ENCODE assay signal across 9 mouse cellular contexts in the genomic region with DNA sequence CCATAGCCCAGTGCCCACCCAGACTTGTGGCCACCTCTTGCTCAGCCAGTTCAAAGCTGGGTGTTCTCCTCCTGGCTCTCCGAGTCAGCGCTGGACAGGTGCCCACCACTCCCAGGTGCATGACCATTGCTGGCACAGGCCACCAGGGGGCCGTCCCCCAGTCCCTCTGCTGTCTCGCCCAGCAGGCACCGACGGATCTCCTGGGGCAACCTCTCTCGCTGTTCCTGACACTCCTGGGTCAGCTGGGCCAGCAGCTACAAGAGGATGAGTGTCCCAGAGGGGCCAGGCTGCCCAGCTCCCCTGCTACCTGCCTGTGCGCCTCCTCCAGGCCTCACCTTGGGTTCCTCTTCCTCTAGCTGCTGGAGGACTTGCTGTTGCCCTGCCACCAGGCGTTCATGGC. TPM values are rescaled to one million over a fixed set of nuclear protein-coding genes. Genes with fewer than 3 reads are reported as not detected.
A peak's percentile ranks its signal among the peaks of the same experiment; 100 is the strongest.
DNase-seq lines count a peak whose midpoint lies in the region; ATAC-seq and TF ChIP-seq lines count a peak whose summit lies in the region.
"Had no signal": no experiment of that assay in that cellular context is flagged by ENCODE, and none has a peak within 500 bp of the region (broad histone marks: within the 10 kb centered on the region; RNA-seq: fewer than 3 reads in every experiment).

No protein-coding gene starts in this region.

- no peaks in the 10 kb centered on the region for H3K9me3 ChIP-seq in midbrain, postnatal 0 days (ENCODE audit: low read length)
- H3K9me3 ChIP-seq in midbrain, embryonic 13.5 days = no peaks in the 10 kb centered on the region
- no peaks in the 10 kb centered on the region for H3K9me3 ChIP-seq in intestine, embryonic 16.5 days (ENCODE audit: control insufficient read depth, low read length)
- H3K9me3 ChIP-seq in stomach, embryonic 16.5 days (replicated peaks; ENCODE audit: control insufficient read depth, low read length) = no peaks in the 10 kb centered on the region
- H3K9me3 ChIP-seq: embryonic facial prominence, embryonic 15.5 days had no signal

- WGBS in cerebellum, adult 2 months = 37% methylated on average over 9 of the region's 9 CpGs
- WGBS in midbrain, postnatal 0 days = 57% methylated on average over 9 of the region's 9 CpGs
- WGBS in midbrain, embryonic 13.5 days = 57% methylated on average over 9 of the region's 9 CpGs
- 45% methylated on average over 9 of the region's 9 CpGs for WGBS in intestine, embryonic 16.5 days
- 58% methylated on average over 9 of the region's 9 CpGs for WGBS in stomach, embryonic 16.5 days

- H3K9ac ChIP-seq in midbrain, postnatal 0 days (replicated peaks; ENCODE audit: low read length, poor library complexity, severe bottlenecking) = no peak overlapping the region
- no peak overlapping the region for H3K9ac ChIP-seq in midbrain, embryonic 13.5 days (replicated peaks)
- H3K9ac ChIP-seq in intestine, embryonic 16.5 days (ENCODE audit: low read depth, low read length) = 0 out of 2 replicates have a peak overlapping the region, but pooled peaks have one; percentile 11
- H3K9ac ChIP-seq in stomach, embryonic 16.5 days (ENCODE audit: low read length) = 0 out of 2 replicates have a peak overlapping the region, but pooled peaks have one; percentile 27
- H3K9ac ChIP-seq: embryonic facial prominence, embryonic 15.5 days had no signal

- no peaks in the 10 kb centered on the region for H3K27me3 ChIP-seq in cerebellum, adult 2 months (ENCODE audit: control insufficient read depth, insufficient read depth, low read length)
- no peaks in the 10 kb centered on the region for H3K27me3 ChIP-seq in midbrain, postnatal 0 days (ENCODE audit: insufficient read depth, low read length)
- H3K27me3 ChIP-seq in midbrain, embryonic 13.5 days = no peaks in the 10 kb centered on the region
- H3K27me3 ChIP-seq in intestine, embryonic 16.5 days (replicated peaks; ENCODE audit: control insufficient read depth, insufficient read depth, low read length) = no peaks in the 10 kb centered on the region
- H3K27me3 ChIP-seq in stomach, embryonic 16.5 days (ENCODE audit: control insufficient read depth, insufficient read depth, low read length) = no peaks in the 10 kb centered on the region
- H3K27me3 ChIP-seq: embryonic facial prominence, embryonic 15.5 days had no signal

- TF ChIP-seq CTCF in cerebellum, adult 2 months (IDR thresholded peaks at IDR 0.05; ENCODE audit: borderline replicate concordance, insufficient read depth, low read depth, low read length) = no peak
- peak; percentile 40; the same call in 1 of the 2 replicates for TF ChIP-seq CTCF in midbrain, postnatal 0 days (IDR thresholded peaks at IDR 0.05)

- intact Hi-C loops in left cerebral cortex, postnatal 4 days (cut with DNase I) = no loop called here

- DNase-seq in cerebellum, adult 2 months = peak; percentile 40 to 56
- no peak for DNase-seq in cerebellum, adult 9-10 months
- DNase-seq in midbrain, postnatal 0 days (ENCODE audit: low spot score) = no peak
- no peak for DNase-seq in left cerebral cortex, postnatal 4 days
- DNase-seq in layer of hippocampus, postnatal 36 days = no peak

- no peak overlapping the region for H3K4me2 ChIP-seq in midbrain, postnatal 0 days (ENCODE audit: low read depth, low read length, poor library complexity, severe bottlenecking)
- H3K4me2 ChIP-seq in midbrain, embryonic 13.5 days (replicated peaks) = no peak overlapping the region
- no peak overlapping the region for H3K4me2 ChIP-seq in intestine, embryonic 16.5 days (ENCODE audit: low read depth, low read length)
- H3K4me2 ChIP-seq in stomach, embryonic 16.5 days (ENCODE audit: low read depth, low read length) = no peak overlapping the region
- H3K4me2 ChIP-seq: embryonic facial prominence, embryonic 15.5 days had no signal

- 0 out of 2 replicates have a peak, but pooled peaks cover 12% of the 10 kb centered on the region for H3K36me3 ChIP-seq in midbrain, postnatal 0 days (ENCODE audit: insufficient read depth, low read length)
- H3K36me3 ChIP-seq in midbrain, embryonic 13.5 days = peaks cover 17% of the 10 kb centered on the region; the same call in 1 of the 2 replicates
- peaks cover 33% of the 10 kb centered on the region for H3K36me3 ChIP-seq in intestine, embryonic 16.5 days (ENCODE audit: control insufficient read depth, insufficient read depth, low read length)
- peaks cover 20% of the 10 kb centered on the region for H3K36me3 ChIP-seq in stomach, embryonic 16.5 days (ENCODE audit: control insufficient read depth, insufficient read depth, low read length)

- H3K4me3 ChIP-seq in cerebellum, adult 2 months (replicated peaks; ENCODE audit: insufficient read depth, low read depth, low read length) = no peak overlapping the region
- no peak overlapping the region for H3K4me3 ChIP-seq in midbrain, postnatal 0 days (ENCODE audit: low read depth, low read length)
- H3K4me3 ChIP-seq in midbrain, embryonic 13.5 days (replicated peaks) = no peak overlapping the region
- no peak overlapping the region for H3K4me3 ChIP-seq in intestine, embryonic 16.5 days (ENCODE audit: low read length)
- no peak overlapping the region for H3K4me3 ChIP-seq in stomach, embryonic 16.5 days (replicated peaks; ENCODE audit: low read length)
- H3K4me3 ChIP-seq: embryonic facial prominence, embryonic 15.5 days had no signal

- H3K27ac ChIP-seq in cerebellum, adult 2 months (ENCODE audit: insufficient read depth, low read length) = no peak overlapping the region
- H3K27ac ChIP-seq in midbrain, postnatal 0 days (ENCODE audit: low read depth, low read length) = no peak overlapping the region
- H3K27ac ChIP-seq in midbrain, embryonic 13.5 days = no peak overlapping the region
- H3K27ac ChIP-seq in intestine, embryonic 16.5 days (ENCODE audit: low read length) = peak overlapping the region; percentile 27; the same call in 1 of the 2 replicates
- no peak overlapping the region for H3K27ac ChIP-seq in stomach, embryonic 16.5 days (ENCODE audit: low read length)

- ATAC-seq in midbrain, postnatal 0 days (ENCODE audit: low FRiP score) = no peak
- no peak for ATAC-seq in midbrain, embryonic 13.5 days
- ATAC-seq in intestine, embryonic 16.5 days = no peak
- no peak for ATAC-seq in stomach, embryonic 16.5 days (ENCODE audit: insufficient read depth, low FRiP score)

- H3K4me1 ChIP-seq in cerebellum, adult 2 months (ENCODE audit: control insufficient read depth, insufficient read depth, low read length) = peaks cover 7% of the 10 kb centered on the region
- 0 out of 2 replicates have a peak, but pooled peaks cover 3% of the 10 kb centered on the region for H3K4me1 ChIP-seq in midbrain, postnatal 0 days (ENCODE audit: insufficient read depth, low read length)
- H3K4me1 ChIP-seq in midbrain, embryonic 13.5 days (replicated peaks) = peaks cover 25% of the 10 kb centered on the region
- H3K4me1 ChIP-seq in intestine, embryonic 16.5 days (ENCODE audit: control insufficient read depth, insufficient read depth, low read length) = peaks cover 39% of the 10 kb centered on the region
- peaks cover 27% of the 10 kb centered on the region for H3K4me1 ChIP-seq in stomach, embryonic 16.5 days (ENCODE audit: control insufficient read depth, insufficient read depth, low read length)

- TF ChIP-seq POLR2A in cerebellum, adult 2 months (IDR thresholded peaks at IDR 0.05; ENCODE audit: borderline replicate concordance, insufficient read depth, low read length) = no peak

RNA-seq across cellular contexts. Expression of gene Gpr137, which starts 11.8 kb away (rescaled TPM):
- 125 and 127 TPM in 2 replicates for polyA plus RNA-seq in cerebellum, adult 2 months (2012; rRNA removed)
- total RNA-seq in midbrain, postnatal 0 days (2014; rRNA removed) = 88.5 and 101 TPM in 2 replicates
- 77.6 and 78.8 TPM in 2 replicates for polyA plus RNA-seq in midbrain, postnatal 0 days (2015; fragmentation: Nextera tagmentation; extraction: Ambion mirVana)
- 46.1 and 50.3 TPM in 2 replicates for polyA plus RNA-seq in midbrain, embryonic 13.5 days (2015; fragmentation: Nextera tagmentation; extraction: Ambion mirVana)
- 20.6 and 21.1 TPM in 2 replicates for polyA plus RNA-seq in intestine, embryonic 16.5 days (2015; fragmentation: Nextera tagmentation; extraction: Ambion mirVana)
- polyA plus RNA-seq in stomach, embryonic 16.5 days (2015; fragmentation: Nextera tagmentation; extraction: Ambion mirVana) = 20.2 and 22.1 TPM in 2 replicates
- total RNA-seq in left cerebral cortex, postnatal 4 days (2021) = 10 to 100 TPM; 56.8 to 63.6 TPM
- 100 to 1,000 TPM in 1 of 2 experiments, 10 to 100 TPM in 1; 96.0 to 104 TPM for total RNA-seq in layer of hippocampus, postnatal 36 days (2021)

RNA-seq across cellular contexts. Expression of gene Bad, which starts 12.4 kb away (rescaled TPM):
- 71.6 and 73.8 TPM in 2 replicates for polyA plus RNA-seq in cerebellum, adult 2 months (2012; rRNA removed)
- 50.3 and 55.9 TPM in 2 replicates for total RNA-seq in midbrain, postnatal 0 days (2014; rRNA removed)
- 91.6 and 104 TPM in 2 replicates for polyA plus RNA-seq in midbrain, postnatal 0 days (2015; fragmentation: Nextera tagmentation; extraction: Ambion mirVana)
- 75.5 and 84.3 TPM in 2 replicates for polyA plus RNA-seq in midbrain, embryonic 13.5 days (2015; fragmentation: Nextera tagmentation; extraction: Ambion mirVana)
- 77.7 and 80.5 TPM in 2 replicates for polyA plus RNA-seq in intestine, embryonic 16.5 days (2015; fragmentation: Nextera tagmentation; extraction: Ambion mirVana)
- polyA plus RNA-seq in stomach, embryonic 16.5 days (2015; fragmentation: Nextera tagmentation; extraction: Ambion mirVana) = 87.1 and 89.0 TPM in 2 replicates
- 10 to 100 TPM; 46.2 to 47.1 TPM for total RNA-seq in left cerebral cortex, postnatal 4 days (2021)
- total RNA-seq in layer of hippocampus, postnatal 36 days (2021) = 10 to 100 TPM; 36.4 to 40.3 TPM

RNA-seq across cellular contexts. Expression of gene Kcnk4, which starts 19.7 kb away (rescaled TPM):
- polyA plus RNA-seq in cerebellum, adult 2 months (2012; rRNA removed) = 5.8 and 5.9 TPM in 2 replicates
- 7.9 and 13.6 TPM in 2 replicates for total RNA-seq in midbrain, postnatal 0 days (2014; rRNA removed)
- polyA plus RNA-seq in midbrain, postnatal 0 days (2015; fragmentation: Nextera tagmentation; extraction: Ambion mirVana) = 17.8 and 18.0 TPM in 2 replicates
- 0.28 and 0.79 TPM in 2 replicates for polyA plus RNA-seq in midbrain, embryonic 13.5 days (2015; fragmentation: Nextera tagmentation; extraction: Ambion mirVana)
- polyA plus RNA-seq in intestine, embryonic 16.5 days (2015; fragmentation: Nextera tagmentation; extraction: Ambion mirVana) = 0.45 and 0.48 TPM in 2 replicates
- polyA plus RNA-seq in stomach, embryonic 16.5 days (2015; fragmentation: Nextera tagmentation; extraction: Ambion mirVana) = 0.68 and 0.79 TPM in 2 replicates
- total RNA-seq in left cerebral cortex, postnatal 4 days (2021) = 10 to 100 TPM; 13.8 to 15.5 TPM
- 10 to 100 TPM; 19.8 to 21.7 TPM for total RNA-seq in layer of hippocampus, postnatal 36 days (2021)

RNA-seq across cellular contexts. Expression of gene Ppp1r14b, which starts 20.7 kb away (rescaled TPM):
- polyA plus RNA-seq in cerebellum, adult 2 months (2012; rRNA removed) = 50.1 and 51.7 TPM in 2 replicates
- total RNA-seq in midbrain, postnatal 0 days (2014; rRNA removed) = 137 and 150 TPM in 2 replicates
- 143 and 144 TPM in 2 replicates for polyA plus RNA-seq in midbrain, postnatal 0 days (2015; fragmentation: Nextera tagmentation; extraction: Ambion mirVana)
- polyA plus RNA-seq in midbrain, embryonic 13.5 days (2015; fragmentation: Nextera tagmentation; extraction: Ambion mirVana) = 116 and 151 TPM in 2 replicates
- 57.9 and 58.2 TPM in 2 replicates for polyA plus RNA-seq in intestine, embryonic 16.5 days (2015; fragmentation: Nextera tagmentation; extraction: Ambion mirVana)
- 53.7 and 70.6 TPM in 2 replicates for polyA plus RNA-seq in stomach, embryonic 16.5 days (2015; fragmentation: Nextera tagmentation; extraction: Ambion mirVana)
- 100 to 1,000 TPM; 335 to 369 TPM for total RNA-seq in left cerebral cortex, postnatal 4 days (2021)
- total RNA-seq in layer of hippocampus, postnatal 36 days (2021) = 10 to 100 TPM; 63.1 to 69.8 TPM

RNA-seq across cellular contexts. Expression of gene Plcb3, which starts 22.2 kb away (rescaled TPM):
- 53.2 and 57.6 TPM in 2 replicates for polyA plus RNA-seq in cerebellum, adult 2 months (2012; rRNA removed)
- 14.7 and 16.6 TPM in 2 replicates for total RNA-seq in midbrain, postnatal 0 days (2014; rRNA removed)
- 9.5 and 9.8 TPM in 2 replicates for polyA plus RNA-seq in midbrain, postnatal 0 days (2015; fragmentation: Nextera tagmentation; extraction: Ambion mirVana)
- polyA plus RNA-seq in midbrain, embryonic 13.5 days (2015; fragmentation: Nextera tagmentation; extraction: Ambion mirVana) = 9.6 and 11.6 TPM in 2 replicates
- polyA plus RNA-seq in intestine, embryonic 16.5 days (2015; fragmentation: Nextera tagmentation; extraction: Ambion mirVana) = 198 and 222 TPM in 2 replicates
- 61.7 and 65.4 TPM in 2 replicates for polyA plus RNA-seq in stomach, embryonic 16.5 days (2015; fragmentation: Nextera tagmentation; extraction: Ambion mirVana)
- 10 to 100 TPM; 13.7 to 15.1 TPM for total RNA-seq in left cerebral cortex, postnatal 4 days (2021)
- 10 to 100 TPM; 13.8 to 14.2 TPM for total RNA-seq in layer of hippocampus, postnatal 36 days (2021)

Comparison
In these comparisons a context has a peak if more than half of its experiments do, and no peak if none do; other contexts are left out.
1. DNase-seq: peak in cerebellum, adult 2 months (2 of 2); none in cerebellum, adult 9-10 months (single experiment), midbrain, postnatal 0 days (single experiment), left cerebral cortex, postnatal 4 days (single experiment) and layer of hippocampus, postnatal 36 days (0 of 2).
2. H3K9ac ChIP-seq: peak in intestine, embryonic 16.5 days (single experiment) and stomach, embryonic 16.5 days (single experiment); none in midbrain, postnatal 0 days (single experiment) and midbrain, embryonic 13.5 days (single experiment).